Mouse (Mus musculus) CH12F3 (cell line): Measurements from ENCODE around the gene Svs3a.
"Not testable (repeated sequence)": the region's sequence is repeated elsewhere in the genome, so short reads cannot be mapped to it uniquely, and the experiment has no call there.

Experiments used
- in situ Hi-C: fragments of 300-500 bp; cut with MboI; formaldehyde crosslinking; loops from 2 replicates; pipeline ENCODE4 v1.14.3; 2020; ENCODE audit warnings: low sequenced_read_pairs

The Svs3a gene

DNA sequence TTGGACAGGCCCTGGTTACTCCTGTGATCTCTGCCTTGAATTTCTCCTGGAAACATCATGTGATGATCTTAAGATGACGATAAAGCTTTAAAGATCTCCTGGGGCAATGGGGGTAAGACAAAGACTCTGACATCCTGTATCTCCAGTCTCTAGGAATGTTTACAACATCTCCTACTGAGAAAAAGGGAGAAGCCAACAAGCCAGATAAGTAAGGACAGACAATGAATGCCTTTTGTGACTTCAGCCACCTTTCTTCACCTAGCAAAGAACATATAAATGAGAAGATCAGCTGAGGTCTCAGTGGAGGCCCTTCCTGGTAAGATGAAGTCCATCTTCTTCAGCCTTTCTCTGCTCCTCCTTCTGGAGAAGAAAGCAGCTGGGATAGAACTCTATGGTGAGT, at the start of gene Svs3a:
Gene Svs3a, plus strand, starts transcription at position 301 of the 400 bp plus-strand sequence.
- in situ Hi-C loops = not testable (repeated sequence)

DNA sequence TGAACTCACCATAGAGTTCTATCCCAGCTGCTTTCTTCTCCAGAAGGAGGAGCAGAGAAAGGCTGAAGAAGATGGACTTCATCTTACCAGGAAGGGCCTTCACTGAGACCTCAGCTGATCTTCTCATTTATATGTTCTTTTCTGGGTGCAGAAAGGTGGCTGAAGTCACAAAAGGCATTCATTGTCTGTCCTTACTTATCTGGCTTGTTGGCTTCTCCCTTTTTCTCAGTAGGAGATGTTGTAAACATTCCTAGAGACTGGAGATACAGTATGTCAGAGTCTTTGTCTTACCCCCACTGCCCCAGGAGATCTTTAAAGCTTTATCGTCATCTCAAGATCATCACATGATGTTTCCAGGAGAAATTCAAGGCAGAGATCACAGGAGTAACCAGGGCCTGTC, 32.5 kb upstream of the Svs3a start, which contains the start of gene Svs3b:
Gene Svs3b, minus strand, starts transcription at position 101 of the 400 bp plus-strand sequence.
- in situ Hi-C loops = not testable (repeated sequence)

DNA sequence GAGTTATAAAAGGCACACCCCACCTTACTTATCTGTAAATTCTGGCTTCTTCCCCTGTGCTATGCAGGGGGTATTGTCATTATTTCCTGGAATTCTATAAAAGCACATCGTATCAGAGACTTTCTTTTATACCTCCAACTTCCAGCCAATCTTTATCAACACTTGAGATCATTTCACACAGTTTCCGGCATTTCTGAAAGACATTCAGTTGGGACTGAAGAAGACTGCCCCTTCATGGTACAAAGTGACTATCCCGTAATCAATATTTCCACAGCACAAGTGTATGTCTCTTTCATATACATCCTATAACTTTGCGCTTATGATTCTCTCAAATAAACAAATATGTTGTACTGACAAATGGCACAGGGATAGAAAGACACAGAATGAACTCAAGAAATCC, 10.7 kb upstream of the Svs3a start, which contains the start of gene Svs4:
Gene Svs4, minus strand, starts transcription at position 101 of the 400 bp plus-strand sequence.
- in situ Hi-C loops = no loop called here

DNA sequence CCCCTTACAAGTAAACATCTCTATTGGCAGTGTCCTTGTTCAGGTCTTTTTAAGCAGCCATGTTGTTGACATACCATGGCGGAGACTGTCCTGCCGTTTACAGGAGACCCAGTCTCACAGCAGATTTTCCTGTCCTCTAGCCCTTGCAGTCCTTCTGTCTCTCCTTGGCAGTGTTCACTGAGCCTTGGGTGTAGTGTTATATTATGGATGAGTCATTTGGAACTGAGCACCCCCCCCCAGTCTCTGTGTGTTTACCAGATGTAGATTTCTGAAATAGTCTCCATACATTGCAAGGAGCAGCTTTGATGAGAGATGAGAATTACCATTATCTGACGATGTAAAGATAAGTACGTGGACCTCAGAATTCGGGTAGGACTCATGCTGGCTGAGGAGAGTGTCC, 23.5 kb downstream of the Svs3a start:
- in situ Hi-C loops = no loop called here

DNA sequence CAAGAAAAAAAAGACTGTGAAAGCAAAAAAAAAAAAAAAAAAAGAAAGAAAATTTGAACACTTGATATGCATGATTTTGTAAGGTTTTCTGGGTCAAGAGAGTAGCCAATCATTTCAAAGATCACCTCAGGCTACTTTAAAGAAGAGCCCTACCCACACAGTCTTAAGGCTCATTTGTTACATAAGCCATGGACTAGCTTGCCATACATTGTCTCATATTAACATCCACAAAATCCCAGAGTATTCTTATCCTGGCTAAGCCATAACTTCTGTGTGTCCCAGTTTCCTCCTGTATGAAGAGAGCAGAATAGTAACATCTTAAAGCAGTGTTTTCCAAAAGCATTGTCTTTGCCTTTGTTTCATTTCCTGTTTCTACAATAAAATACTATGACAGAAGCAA, 26.4 kb downstream of the Svs3a start:
- in situ Hi-C loops = not testable (repeated sequence)

DNA sequence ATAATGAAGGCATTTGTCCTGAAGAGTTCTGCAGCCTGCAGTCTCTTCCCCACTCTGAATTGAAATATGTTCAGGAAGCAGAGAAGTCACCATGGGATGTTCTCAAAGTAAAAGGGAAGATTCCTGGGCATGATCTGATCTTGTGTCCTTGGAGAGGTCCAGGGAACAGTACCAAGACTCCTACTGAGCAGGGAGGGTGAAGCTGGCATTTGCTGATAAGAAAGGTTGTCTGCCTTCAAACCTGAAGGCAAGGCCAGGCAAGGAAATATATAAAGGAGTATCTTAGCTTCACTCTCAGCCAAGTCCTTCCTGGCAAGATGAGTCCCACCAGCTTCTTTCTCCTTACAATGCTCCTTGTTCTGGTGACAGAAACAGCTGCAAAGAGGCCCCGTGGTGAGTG, 27.4 kb downstream of the Svs3a start, which contains the start of gene Svs6:
Gene Svs6, plus strand, starts transcription at position 301 of the 400 bp plus-strand sequence.
- in situ Hi-C loops = not testable (repeated sequence)

DNA sequence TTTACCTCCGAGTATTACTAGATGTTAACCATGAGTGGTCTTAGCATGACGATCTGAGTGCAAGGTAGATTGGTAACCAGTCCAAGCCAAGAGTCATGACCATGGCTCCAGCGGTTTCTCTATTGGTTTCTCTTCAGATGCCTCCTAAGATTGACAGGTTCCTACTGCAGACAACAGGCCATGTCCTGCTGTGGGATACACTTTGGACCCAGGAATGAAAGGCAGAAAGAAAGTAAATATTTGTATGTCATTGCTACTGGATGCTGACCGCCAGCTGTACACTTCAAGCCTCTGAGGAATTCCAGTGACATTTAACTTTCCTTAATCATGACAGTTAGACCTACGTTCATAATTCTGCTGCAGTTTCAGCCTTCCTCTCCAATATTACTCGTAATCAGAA, 31.9 kb downstream of the Svs3a start:
- in situ Hi-C loops = no loop called here

DNA sequence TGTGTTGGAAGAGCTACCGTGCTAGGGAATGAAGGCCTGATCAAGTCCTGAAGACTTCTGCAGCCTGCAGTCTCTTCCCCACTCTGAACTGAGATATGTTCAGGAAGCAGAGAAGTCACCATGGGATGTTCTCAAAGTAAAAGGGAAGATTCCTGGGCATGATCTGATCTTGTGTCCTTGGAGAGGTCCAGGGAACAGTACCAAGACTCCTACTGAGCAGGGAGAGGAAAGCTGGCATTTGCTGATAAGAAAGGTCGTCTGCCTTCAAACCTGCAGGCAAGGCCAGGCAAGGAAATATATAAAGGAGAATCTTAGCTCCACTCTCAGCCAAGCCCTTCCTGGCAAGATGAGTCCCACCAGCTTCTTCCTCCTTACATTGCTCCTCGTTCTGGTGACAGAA, 43.4 kb downstream of the Svs3a start, which contains the start of gene Svs5:
Gene Svs5, plus strand, starts transcription at position 301 of the 400 bp plus-strand sequence.
- in situ Hi-C loops = not testable (repeated sequence)
